Mouse (Mus musculus) naive thymus-derived CD4-positive, alpha-beta T cell, adult 2 months (primary cell): Measurements from ENCODE around the gene Il25.
"Not testable (repeated sequence)": the region's sequence is repeated elsewhere in the genome, so short reads cannot be mapped to it uniquely, and the experiment has no call there.

Experiments used
- DNase-seq: peaks from one replicate; pipeline ENCODE4 v3.0.0-alpha.2; 2011; ENCODE audit warnings: low read depth

The Il25 gene

DNA sequence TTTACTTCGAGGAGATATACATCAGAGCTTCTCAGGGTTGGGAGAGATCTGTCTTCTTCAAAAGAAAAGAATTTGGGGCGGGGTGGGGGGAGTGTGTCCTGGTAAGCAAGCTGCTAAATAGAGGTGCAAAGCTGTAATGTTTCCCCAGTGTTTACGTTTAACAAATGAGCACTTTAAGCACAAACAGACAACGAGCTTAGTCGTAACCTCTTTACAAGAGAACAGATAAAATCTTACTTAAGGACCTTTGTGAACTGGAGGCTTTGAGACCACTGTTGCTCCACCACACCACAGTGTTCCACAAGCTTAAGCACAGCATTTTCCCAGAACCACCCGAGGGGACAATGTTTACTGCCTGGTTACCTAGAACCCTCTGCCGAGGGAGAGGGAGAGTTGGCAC, 5.2 kb upstream of the Il25 start:
- DNase-seq = no peak

GRCm38 (mm10) chr14:54929801-54930200, 2.7 kb upstream of the Il25 start:
- no peak for DNase-seq

- DNase-seq = no peak
Measured at GRCm38 (mm10) chr14:54930431-54930830, 2.1 kb upstream of the Il25 start.

DNA sequence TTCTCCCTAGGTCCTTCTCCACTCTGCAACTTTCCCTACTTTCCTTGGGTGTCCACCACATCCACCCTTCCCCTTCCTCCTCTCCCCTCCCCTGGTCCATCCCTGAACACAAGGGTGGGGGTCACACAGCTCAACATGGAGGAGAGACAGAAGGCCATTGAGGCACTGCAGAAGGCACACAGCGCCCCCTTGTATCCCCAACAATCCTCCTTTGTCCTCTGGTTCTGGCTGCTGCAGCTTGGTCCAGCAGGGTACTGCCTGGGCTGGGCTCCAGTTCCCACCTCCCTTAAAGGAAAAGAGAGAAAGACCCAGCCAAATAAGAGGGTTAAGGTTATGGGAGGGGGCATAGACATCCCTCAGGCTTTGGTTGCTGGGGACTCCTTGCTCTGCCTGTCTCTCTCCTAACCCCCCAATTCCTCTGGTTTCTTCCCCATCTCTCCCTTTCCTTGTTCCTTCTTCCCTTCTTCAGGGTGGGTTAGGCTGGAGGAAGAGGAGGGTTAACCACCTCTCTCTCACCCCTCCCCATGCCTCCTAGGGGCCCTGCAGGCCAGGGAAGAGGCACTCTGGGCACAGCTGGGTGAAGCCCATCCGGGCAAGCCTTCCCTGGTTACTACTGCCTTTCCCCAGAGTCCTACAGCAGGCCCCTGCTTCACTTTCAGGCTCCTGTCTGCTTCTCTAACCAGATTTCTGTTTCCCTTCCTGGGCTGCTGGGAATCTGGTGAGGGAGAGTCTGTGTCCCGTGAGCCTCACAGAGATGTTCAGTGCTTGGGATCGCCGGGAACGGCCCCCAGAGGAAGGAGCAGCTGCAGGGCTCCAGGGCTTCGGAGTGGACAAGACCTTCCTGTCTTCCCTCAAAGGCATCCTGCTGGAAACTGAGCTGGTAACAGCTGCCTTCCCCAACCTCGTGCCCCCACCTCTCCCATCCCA, 3.7 kb downstream of the Il25 start, which contains the start of gene Cmtm5:
Cmtm5 (plus strand) TSS at position 358 of the 927 bp plus-strand sequence.
- DNase-seq = no peak

GRCm38 (mm10) chr14:54936831-54937160, 4.3 kb downstream of the Il25 start:
- DNase-seq = no peak

- DNase-seq = no peak
Measured at GRCm38 (mm10) chr14:54937361-54938182, 5.1 kb downstream of the Il25 start.

DNA sequence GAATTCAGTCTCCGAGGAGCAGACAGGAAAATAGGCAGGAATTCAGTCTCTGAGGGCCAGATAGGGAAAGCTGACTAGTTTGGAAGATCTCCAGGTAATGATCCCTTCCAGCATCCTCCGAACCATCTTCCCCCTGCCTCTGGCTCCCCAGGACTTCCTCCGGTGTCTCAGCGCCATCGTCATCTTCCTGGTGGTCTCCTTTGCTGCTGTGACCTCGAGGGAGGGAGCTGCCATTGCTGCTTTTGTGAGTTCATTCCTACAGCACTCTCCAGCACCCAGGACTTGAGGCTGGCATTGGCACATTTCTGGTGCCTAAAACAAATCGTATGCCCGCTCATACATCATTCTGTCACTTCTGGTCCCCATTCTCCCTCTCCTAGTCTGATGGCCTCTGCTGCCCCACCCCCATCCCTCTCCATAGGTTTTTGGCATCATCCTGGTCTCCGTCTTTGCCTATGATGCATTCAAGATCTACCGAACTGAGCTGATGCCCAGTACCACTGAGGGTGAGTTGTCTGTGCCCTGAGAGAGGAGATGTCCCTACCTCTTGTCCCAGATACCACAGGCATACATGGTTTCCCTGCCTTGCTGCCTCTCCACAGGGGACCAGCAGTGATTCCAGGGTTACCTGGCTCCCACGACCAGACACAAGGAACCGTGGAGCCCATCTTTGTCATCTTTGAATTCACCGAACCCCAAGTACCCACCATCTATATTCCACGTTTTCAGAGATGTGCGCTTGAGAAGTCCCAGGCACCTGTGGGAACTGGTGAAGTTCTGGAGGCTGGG, 6.1 kb downstream of the Il25 start:
- no peak for DNase-seq

DNA sequence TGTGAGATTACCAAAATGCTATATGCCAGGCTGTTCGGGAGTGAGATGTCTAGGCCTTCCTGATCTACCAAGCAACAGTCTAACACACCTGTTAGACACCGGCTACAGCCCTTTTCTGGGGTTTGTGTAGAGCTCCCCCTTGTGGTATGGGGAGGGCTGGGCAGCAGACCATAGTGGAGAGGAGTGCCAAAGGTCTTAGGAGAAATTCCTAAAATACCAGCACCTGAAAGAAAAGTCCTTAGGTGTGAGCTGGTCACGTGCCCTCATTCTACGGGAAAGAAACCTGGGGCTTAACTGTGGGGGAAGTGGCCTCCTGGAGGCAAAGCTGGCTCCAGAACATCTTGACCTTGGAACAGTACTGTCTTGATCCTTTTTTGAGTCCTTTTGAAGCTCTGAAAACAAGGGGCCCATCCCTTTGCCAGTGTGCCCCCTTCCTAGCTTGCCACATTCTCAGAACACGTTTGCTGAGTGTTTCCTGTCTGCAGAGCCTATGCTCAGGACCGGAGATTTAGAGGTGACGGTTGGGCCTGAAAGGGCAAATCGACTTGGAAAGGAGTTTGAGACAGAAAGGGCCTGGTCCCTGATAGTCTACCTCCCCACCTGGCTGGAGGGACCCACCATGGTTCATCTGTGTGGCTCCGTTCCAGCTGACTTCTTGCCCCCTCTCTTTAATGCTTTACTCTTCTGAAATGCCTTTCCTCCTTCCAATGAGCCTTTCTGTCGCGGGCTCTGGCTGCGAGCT, 7.1 kb downstream of the Il25 start:
- DNase-seq = peak; percentile 77

DNA sequence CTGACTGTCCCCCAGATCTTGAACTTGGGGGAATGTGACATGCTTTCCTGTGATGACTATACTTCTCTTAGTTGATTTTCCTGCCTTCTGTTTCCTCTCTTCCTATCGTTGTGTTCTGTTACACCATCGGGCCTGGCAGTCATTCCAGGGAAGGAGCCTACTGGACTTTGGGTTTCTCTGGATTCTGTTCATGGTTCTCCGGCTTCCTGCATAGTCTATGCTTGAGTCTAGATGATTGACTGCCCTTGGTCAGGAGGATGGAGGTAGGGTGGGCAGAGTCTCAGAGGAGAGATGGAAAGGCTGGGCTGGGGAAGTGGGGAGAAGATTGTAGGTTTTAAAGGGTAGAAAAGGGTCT, 7.7 kb downstream of the Il25 start:
- DNase-seq = no peak

- DNase-seq = no peak
Measured at GRCm38 (mm10) chr14:54941024-54941978, 8.8 kb downstream of the Il25 start.

GRCm38 (mm10) chr14:54942479-54942878, 10.0 kb downstream of the Il25 start:
- DNase-seq = no peak

- DNase-seq = no peak
Measured at GRCm38 (mm10) chr14:54943971-54944370, 11.5 kb downstream of the Il25 start.

DNA sequence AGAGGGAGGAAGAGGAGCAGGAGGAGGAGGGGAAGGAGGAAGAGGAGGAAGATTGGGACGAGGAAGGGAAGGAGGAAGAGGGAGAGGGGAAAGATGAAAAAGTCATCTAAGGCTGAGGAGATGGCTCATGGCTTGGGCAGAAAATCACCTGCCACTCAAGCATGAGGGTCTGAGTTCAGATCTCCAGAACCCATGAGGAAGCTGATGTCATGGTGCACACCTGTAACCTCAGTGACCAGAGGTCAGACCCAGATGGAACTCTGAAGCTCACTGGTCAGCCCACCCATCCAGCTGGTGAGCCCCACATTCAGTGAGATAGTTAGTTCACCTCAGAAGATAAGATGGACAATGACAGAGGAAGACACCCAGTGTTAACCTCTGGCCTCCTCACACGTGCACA, 12.4 kb downstream of the Il25 start:
- no peak for DNase-seq

DNA sequence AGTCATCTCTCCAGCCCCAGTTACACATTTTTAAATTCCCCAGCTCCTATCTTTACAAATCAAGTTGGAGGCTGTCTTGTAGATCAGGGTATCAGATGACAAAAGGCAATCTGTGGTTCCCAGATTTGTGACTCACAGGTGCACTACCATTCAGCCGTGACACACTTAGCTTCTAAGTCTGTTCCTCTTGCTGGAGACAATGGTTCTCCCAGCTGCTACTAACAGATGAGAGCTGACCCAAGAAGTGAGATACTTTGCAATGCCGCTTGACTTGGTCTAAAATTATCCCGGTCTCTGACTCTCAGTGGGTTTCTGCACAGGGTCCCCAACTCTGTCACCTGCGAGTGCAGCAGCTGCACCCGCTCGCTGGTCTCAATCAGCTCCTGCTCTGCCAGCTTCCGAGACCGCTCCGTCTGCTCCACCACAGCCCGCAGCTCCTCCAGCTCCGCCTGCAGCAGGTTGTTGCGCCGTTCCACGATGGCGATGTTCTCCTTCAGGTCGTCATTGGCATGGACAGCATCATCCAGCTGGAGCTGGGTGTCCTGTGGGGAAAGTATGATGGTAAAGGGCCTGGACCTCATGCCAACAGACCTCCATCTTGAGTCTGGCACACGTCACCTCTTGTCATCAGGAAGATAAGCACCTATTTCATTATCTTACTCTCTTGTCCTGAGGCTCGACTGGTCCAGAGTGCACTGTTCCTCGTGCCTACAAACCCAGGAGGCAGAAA, 13.6 kb downstream of the Il25 start:
- DNase-seq = no peak

DNA sequence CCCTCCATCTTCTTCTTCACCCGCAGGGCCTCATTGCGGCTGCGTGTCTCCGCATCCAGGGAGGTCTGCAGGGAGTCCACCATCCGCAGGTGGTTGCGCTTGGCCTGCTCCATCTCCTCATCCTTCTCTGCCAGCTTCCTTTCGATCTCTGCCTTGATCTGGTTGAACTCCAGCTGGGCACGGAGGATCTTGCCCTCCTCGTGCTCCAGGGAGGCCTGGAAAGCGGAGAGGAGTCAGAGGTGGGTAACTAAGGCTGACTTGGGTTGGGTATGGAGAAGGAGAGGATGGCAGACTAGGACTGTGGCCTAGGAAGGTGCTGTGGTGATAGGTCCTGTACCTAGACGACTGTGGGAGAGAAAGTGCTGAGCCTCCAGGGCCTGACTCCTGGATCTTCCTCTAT, 14.5 kb downstream of the Il25 start:
- not testable (repeated sequence) for DNase-seq

DNA sequence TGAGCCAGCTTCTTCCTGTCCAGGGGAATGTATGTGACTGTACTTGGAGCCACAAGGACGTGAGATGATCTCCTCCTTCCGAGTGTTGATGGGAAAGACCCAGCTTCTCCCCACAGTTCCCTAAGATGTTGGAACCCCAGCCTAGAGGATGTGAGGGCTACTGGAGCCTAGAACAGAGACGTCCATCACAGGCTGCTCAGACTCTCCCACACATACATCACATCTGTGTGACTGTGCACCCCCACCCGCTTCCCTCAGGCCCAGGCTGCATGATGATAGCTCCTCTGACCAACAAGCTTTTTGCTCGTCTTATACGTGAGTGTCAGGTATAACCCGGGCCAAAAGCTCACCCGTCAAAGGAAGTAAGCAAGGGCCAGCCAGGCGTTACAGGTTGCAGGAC, 16.3 kb downstream of the Il25 start:
- no peak for DNase-seq

DNA sequence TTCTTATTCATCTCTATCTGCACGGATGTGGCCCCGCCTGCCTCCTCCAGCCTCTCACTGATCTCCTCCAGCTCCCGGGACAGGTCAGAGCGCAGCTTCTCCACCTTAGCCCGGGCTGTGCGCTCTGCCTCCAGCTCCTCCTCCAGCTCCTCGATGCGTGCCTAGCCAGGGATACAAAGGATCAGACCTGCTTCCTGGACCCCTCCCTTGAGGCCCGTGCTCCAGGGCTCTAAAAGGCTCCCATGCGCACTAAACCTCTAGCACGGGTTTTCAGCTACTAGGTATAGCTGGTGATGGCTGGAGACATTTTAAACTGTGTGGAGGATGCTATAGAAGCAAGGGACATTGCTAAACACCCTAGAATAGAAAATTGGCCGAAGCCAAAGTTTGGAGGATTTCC, 18.0 kb downstream of the Il25 start:
- DNase-seq = no peak

GRCm38 (mm10) chr14:54951587-54951986, 19.1 kb downstream of the Il25 start:
- DNase-seq = no peak

DNA sequence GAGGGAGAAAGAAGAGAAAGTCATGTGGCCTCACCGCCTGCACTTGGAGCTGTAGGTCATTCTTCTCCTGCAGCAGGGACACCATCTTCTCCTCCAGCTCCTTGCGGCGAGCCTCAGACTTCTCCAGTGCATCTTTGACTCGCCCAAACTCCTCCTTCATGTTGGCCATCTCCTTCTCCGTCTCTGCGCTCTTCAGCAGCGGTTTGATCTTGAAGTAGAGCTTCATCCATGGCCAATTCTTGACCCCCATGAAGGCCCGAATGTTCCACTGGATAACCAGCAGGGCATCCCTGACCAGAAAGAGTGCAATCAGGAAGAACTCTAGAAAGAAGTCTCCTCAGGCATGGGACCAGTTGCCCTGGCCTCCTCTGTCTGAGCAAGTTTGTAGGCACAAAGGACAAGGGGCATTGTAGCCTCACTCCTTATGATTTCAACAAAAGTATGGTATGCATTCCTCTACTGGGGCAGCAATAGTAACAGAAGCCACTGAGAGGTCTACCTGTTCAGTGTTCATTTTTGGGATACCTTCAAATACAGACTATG, 21.2 kb downstream of the Il25 start:
- no peak for DNase-seq

DNA sequence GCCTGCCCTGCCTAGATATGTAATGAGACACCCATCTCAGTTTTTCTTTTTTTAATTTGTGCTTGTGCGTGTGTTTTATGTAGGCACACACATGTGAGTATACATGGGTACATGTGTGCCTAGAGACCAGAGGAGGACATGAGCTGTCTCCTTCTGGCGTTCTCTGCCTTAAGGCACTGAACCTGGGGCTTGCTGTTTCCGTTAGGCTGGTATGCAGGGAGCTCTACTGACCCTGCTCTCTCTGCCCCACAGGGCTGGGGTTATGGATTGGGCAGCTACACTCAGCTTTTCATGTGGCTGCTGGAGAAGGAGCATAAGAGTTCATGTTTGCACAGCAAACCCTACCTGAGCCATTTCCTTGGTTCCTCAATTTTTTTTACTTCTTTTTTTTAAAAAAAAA, 22.0 kb downstream of the Il25 start:
- DNase-seq = no peak
